Mouse (Mus musculus): ENCODE data around the gene Nudt15. TPM values are rescaled to one million over a fixed set of nuclear protein-coding genes. Genes with fewer than 3 reads are reported as not detected.
"Not testable (repeated sequence)": the region's sequence is repeated elsewhere in the genome, so short reads cannot be mapped to it uniquely, and the experiment has no call there.

Gene Nudt15
- 5.8 and 7.0 TPM in 2 replicates for polyA plus RNA-seq (2015; fragmentation: Nextera tagmentation; extraction: Ambion mirVana)

DNA sequence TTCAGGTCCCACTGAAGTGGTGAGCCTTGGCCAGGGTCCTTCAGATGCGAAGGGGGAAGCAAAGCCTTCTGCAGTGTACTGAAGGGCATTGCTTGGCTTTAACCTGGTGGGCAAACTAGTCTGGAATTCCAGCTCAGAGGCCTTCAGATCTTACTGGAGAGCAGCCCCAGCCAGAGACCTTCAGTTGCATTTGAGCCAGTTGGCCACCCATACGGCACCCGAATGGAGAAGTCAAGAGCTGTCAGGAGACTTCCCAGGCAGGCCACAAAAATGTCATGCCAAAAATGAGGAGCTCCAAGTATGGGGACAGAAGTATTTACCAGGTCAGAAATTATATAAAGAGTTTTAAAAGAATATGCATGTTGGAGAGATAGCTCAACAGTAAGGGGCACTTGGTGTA lies at the start of gene Nudt15:
Nudt15 (minus strand) TSS at position 192 of the 400 bp plus-strand sequence.
- Histone ChIP-seq H3K27me3 (ENCODE audit: control insufficient read depth, insufficient read depth, low read depth, low read length) (no peaks in the 10 kb centered on the region), H3K4me2 (ENCODE audit: low read depth, low read length) (no peak within 1 kb of the TSS), H3K9me3 (ENCODE audit: control insufficient read depth, low read length) (no peaks in the 10 kb centered on the region), H3K27ac (ENCODE audit: low read length) (no peak within 1 kb of the TSS), H3K9ac (ENCODE audit: low read length) (no peak within 1 kb of the TSS), H3K36me3 (ENCODE audit: control insufficient read depth, insufficient read depth, low read length) (no peaks in the 10 kb centered on the region), H3K4me3 (ENCODE audit: low read length) (no peak within 1 kb of the TSS), H3K4me1 (replicated peaks; ENCODE audit: control insufficient read depth, insufficient read depth, low read length) (no peaks in the 10 kb centered on the region; the same call in 1 of the 2 replicates)
- WGBS: 83% methylated on average over 3 of the region's 3 CpGs
- no peak for ATAC-seq (ENCODE audit: low read depth)

DNA sequence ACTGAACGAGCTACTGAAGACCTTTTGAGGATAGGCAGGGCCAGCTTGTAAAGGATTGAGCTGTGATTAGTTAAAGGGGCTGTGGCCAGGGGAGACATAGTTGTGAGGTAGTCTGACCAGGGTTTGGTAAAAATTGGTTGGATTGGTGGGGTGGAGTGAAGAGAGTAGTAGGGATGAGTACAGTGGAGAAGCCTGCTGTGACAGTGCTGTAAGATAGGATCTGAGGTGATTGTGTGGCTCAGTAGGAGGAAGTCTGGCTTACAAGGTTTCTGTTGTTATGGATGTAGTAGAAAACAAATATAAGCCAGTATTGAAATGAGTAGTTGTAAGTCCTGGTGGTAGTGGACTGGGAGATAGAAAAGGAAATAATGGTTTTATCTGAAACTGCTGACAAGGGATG lies 44.1 kb upstream of the Nudt15 start:
- H3K4me3 ChIP-seq (ENCODE audit: low read length): no peak overlapping the region
- 80% methylated on average over 1 of the region's 1 CpGs for WGBS
- H3K9ac ChIP-seq (ENCODE audit: low read length): no peak overlapping the region
- peaks cover 13% of the 10 kb centered on the region for H3K36me3 ChIP-seq (ENCODE audit: control insufficient read depth, insufficient read depth, low read length)
- H3K4me2 ChIP-seq (ENCODE audit: low read depth, low read length): no peak overlapping the region
- ATAC-seq (ENCODE audit: low read depth): no peak
- H3K27me3 ChIP-seq (ENCODE audit: control insufficient read depth, insufficient read depth, low read depth, low read length): no peaks in the 10 kb centered on the region
- H3K27ac ChIP-seq (ENCODE audit: low read length): no peak overlapping the region
- H3K4me1 ChIP-seq (replicated peaks; ENCODE audit: control insufficient read depth, insufficient read depth, low read length): no peaks in the 10 kb centered on the region
- H3K9me3 ChIP-seq (ENCODE audit: control insufficient read depth, low read length): no peaks in the 10 kb centered on the region

DNA sequence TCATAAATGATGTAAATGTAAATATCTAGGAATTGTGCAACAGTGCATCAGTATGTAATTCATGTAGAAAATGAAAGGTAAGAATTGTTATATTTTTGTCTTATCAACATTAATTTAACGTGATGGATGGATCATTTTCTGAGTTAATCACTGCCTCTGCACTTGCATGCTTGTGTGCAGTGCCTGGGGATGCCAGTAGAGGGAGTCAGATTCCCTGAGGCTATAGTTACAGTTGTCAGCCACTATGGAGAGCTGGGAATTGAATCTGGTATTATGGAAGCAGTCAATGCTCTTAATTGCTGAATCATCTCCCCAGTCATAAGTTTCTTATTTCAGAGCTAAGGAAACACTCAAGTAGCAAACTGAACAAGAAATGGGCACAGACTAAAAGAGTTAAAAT lies 40.0 kb upstream of the Nudt15 start:
- WGBS: 70% methylated on average over 1 of the region's 1 CpGs
- Histone ChIP-seq H3K36me3 (ENCODE audit: control insufficient read depth, insufficient read depth, low read length) (peaks cover 15% of the 10 kb centered on the region), H3K27me3 (ENCODE audit: control insufficient read depth, insufficient read depth, low read depth, low read length) (no peaks in the 10 kb centered on the region), H3K4me1 (replicated peaks; ENCODE audit: control insufficient read depth, insufficient read depth, low read length) (no peaks in the 10 kb centered on the region), H3K4me2 (ENCODE audit: low read depth, low read length) (no peak overlapping the region), H3K27ac (ENCODE audit: low read length) (no peak overlapping the region), H3K4me3 (ENCODE audit: low read length) (no peak overlapping the region), H3K9ac (ENCODE audit: low read length) (no peak overlapping the region), H3K9me3 (ENCODE audit: control insufficient read depth, low read length) (no peaks in the 10 kb centered on the region; the same call in 1 of the 2 replicates)
- ATAC-seq (ENCODE audit: low read depth): no peak

DNA sequence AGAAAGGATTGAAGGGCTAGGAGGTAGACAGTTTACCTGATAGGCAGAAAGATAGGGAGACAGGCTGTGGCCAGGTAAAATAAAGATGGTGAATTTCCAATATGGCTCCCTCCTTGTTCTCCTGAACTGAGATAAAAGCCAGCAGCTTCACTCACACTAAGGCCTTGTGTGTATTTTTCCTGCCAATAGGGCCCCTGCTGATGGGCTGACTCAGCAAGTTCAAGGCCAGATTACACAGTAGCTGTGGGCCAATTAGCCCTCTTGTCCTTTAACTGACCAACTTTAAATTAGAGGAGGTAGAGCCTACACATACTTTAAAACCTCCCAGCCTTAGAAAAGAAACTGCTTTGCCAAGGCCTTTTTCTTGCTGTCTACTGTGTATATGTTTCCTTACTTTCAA lies 28.3 kb upstream of the Nudt15 start:
- Histone ChIP-seq H3K27ac (ENCODE audit: low read length) (no peak overlapping the region), H3K27me3 (ENCODE audit: control insufficient read depth, insufficient read depth, low read depth, low read length) (no peaks in the 10 kb centered on the region), H3K9ac (ENCODE audit: low read length) (no peak overlapping the region), H3K36me3 (ENCODE audit: control insufficient read depth, insufficient read depth, low read length) (peaks cover 13% of the 10 kb centered on the region), H3K4me1 (replicated peaks; ENCODE audit: control insufficient read depth, insufficient read depth, low read length) (no peaks in the 10 kb centered on the region), H3K4me2 (ENCODE audit: low read depth, low read length) (no peak overlapping the region), H3K9me3 (ENCODE audit: control insufficient read depth, low read length) (no peaks in the 10 kb centered on the region), H3K4me3 (ENCODE audit: low read length) (no peak overlapping the region)
- no peak for ATAC-seq (ENCODE audit: low read depth)

DNA sequence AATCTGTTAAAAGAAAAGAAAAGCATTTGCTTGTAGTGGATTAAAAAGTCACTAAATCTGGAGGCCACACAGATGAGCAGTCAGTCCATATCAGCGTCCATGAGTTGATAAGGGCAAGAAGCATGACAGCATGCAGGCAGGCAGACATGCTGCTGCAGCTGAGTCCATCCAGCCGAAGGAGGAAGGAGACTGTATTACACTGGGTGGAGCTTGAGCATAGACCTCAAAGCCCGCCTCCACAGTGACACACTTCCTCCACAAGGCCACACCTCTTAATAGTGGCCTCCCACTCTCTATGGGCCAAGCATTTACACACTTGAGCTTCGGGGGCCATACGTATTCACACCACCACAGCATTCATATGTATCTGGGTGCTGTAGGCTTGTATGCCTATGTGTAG lies 26.0 kb upstream of the Nudt15 start:
- 93% methylated on average over 5 of the region's 5 CpGs for WGBS
- Histone ChIP-seq H3K36me3 (ENCODE audit: control insufficient read depth, insufficient read depth, low read length) (peaks cover 14% of the 10 kb centered on the region), H3K27ac (ENCODE audit: low read length) (no peak overlapping the region), H3K9me3 (ENCODE audit: control insufficient read depth, low read length) (no peaks in the 10 kb centered on the region), H3K4me2 (ENCODE audit: low read depth, low read length) (no peak overlapping the region), H3K27me3 (ENCODE audit: control insufficient read depth, insufficient read depth, low read depth, low read length) (no peaks in the 10 kb centered on the region), H3K4me3 (ENCODE audit: low read length) (no peak overlapping the region), H3K4me1 (replicated peaks; ENCODE audit: control insufficient read depth, insufficient read depth, low read length) (no peaks in the 10 kb centered on the region), H3K9ac (ENCODE audit: low read length) (no peak overlapping the region)
- ATAC-seq (ENCODE audit: low read depth): no peak

DNA sequence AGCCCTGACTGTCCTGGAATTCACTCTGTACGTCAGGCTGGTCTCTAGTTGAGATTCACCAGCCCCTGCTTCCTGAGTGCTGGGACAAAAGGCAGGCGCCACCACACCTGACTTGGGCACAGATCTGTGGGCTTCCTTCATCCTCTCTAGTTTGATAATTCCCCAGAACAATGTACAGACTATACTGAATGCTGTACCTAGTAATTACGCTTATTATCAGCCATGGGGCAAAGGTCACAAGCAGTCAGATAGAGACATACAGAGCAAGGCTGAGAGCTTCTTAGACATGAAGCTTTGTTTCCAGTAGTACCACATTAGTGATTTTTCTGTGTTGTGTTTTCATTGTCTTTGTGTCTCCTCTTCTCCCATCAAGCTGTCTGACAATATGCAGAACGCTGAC lies 23.1 kb upstream of the Nudt15 start:
- WGBS: 89% methylated on average over 4 of the region's 4 CpGs
- H3K9ac ChIP-seq (ENCODE audit: low read length): no peak overlapping the region
- no peak overlapping the region for H3K4me3 ChIP-seq (ENCODE audit: low read length)
- H3K9me3 ChIP-seq (ENCODE audit: control insufficient read depth, low read length): no peaks in the 10 kb centered on the region
- no peaks in the 10 kb centered on the region for H3K4me1 ChIP-seq (replicated peaks; ENCODE audit: control insufficient read depth, insufficient read depth, low read length)
- no peak overlapping the region for H3K4me2 ChIP-seq (ENCODE audit: low read depth, low read length)
- peaks cover 14% of the 10 kb centered on the region for H3K36me3 ChIP-seq (ENCODE audit: control insufficient read depth, insufficient read depth, low read length)
- ATAC-seq (ENCODE audit: low read depth): no peak
- no peaks in the 10 kb centered on the region for H3K27me3 ChIP-seq (ENCODE audit: control insufficient read depth, insufficient read depth, low read depth, low read length)
- H3K27ac ChIP-seq (ENCODE audit: low read length): no peak overlapping the region

DNA sequence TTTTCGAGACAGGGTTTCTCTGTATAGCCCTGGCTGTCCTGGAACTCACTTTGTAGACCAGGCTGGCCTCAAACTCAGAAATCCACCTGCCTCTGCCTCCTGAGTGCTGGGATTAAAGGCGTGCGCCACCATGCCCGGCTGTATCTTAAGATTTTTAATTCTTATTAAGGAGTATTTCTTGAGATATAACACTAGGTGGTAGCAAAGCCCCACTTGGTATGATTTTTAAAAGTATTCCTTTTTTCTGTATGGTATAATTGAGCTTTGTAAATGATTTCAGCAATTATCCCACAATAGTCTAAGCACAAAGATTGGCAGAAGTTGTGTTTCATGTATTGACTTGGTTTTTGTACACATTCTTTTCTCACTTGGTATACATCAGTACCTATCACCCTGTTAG lies 21.8 kb upstream of the Nudt15 start:
- not testable (repeated sequence) for H3K4me3 ChIP-seq (ENCODE audit: low read length); H3K9ac ChIP-seq (ENCODE audit: low read length); ATAC-seq (ENCODE audit: low read depth); H3K27me3 ChIP-seq (ENCODE audit: control insufficient read depth, insufficient read depth, low read depth, low read length); H3K4me2 ChIP-seq (ENCODE audit: low read depth, low read length); H3K27ac ChIP-seq (ENCODE audit: low read length); H3K9me3 ChIP-seq (ENCODE audit: control insufficient read depth, low read length); H3K4me1 ChIP-seq (replicated peaks; ENCODE audit: control insufficient read depth, insufficient read depth, low read length)
- peaks cover 11% of the 10 kb centered on the region for H3K36me3 ChIP-seq (ENCODE audit: control insufficient read depth, insufficient read depth, low read length)
- 81% methylated on average over 4 of the region's 4 CpGs for WGBS

DNA sequence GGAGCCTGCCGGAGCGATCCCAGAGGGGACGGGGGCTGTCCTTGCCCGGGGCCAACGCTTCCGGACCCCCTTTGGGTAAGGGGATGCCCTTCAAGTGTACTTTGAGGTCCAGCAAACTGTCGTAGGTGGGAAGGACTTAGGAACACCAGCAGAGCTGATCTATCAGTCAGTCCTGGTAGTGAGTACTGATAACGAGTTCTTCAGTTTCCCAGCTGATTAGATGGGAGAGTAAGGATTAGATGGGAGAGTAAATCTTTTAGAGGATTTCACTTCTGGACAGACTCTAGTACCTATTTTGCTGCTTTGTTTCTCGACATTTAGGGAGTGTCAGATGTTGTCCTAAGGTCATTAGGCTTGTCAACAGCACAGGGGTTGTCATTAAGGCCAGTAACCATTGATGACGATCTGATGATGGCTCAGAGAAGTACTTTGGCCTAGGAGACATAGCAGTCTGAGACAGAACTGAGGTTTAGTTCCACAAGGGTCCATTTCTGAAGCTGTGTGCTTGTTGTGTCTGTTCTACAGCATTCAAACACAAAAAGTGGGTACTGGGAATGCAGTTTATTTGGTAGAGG lies 5.2 kb upstream of the Nudt15 start:
- WGBS: under 1% methylated on average over 10 of the region's 10 CpGs
- H3K9me3 ChIP-seq (ENCODE audit: control insufficient read depth, low read length): no peaks in the 10 kb centered on the region
- no peak for ATAC-seq (ENCODE audit: low read depth)
- no peaks in the 10 kb centered on the region for H3K36me3 ChIP-seq (ENCODE audit: control insufficient read depth, insufficient read depth, low read length)
- peak overlapping the region; percentile 85 for H3K4me3 ChIP-seq (ENCODE audit: low read length)
- peak overlapping the region; percentile 75; the same call in 1 of the 2 replicates for H3K27ac ChIP-seq (ENCODE audit: low read length)
- H3K27me3 ChIP-seq (ENCODE audit: control insufficient read depth, insufficient read depth, low read depth, low read length): no peaks in the 10 kb centered on the region
- H3K4me1 ChIP-seq (replicated peaks; ENCODE audit: control insufficient read depth, insufficient read depth, low read length): peaks cover 7% of the 10 kb centered on the region
- H3K4me2 ChIP-seq (ENCODE audit: low read depth, low read length): peak overlapping the region; percentile 61
- peak overlapping the region; percentile 95 for H3K9ac ChIP-seq (ENCODE audit: low read length)

DNA sequence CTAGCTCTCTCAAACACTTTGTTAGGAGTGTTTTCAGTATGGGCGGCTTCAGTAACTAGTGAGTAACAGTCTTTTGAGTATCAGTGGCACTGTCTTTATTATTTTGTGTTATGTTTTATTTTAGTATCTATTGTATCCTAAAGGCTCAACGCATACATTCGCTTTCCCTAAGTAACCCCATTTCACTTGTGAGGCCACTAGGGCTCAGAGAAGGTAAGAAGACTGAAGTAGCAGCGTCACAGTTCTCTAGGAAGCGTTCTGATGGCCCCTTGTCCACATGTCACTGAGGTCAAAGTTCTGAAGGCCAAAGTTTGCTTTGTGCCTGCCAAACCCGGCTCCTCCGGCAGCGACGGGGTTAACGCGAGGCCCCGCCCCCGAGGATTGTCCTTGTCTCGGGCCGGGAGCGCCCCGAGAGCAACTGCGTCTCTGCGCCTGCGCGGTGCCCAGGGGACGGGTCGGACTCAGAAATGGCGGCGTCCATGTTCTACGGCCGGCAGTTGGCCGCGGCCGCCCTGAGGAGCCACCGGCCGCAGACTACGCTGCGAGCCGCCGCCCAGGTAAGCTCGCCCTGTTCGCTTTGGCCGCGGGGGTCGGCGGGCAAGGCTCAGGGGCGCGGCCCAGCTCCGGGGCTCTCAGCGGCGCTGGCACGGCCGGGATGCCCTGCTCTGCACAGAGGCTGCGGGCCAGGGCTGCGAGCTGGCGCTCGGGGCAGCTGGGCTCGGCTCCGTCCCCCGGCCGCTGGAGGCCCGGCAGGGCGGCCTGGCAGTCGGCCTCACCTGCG lies 4.5 kb upstream of the Nudt15 start:
- peaks cover 7% of the 10 kb centered on the region for H3K4me1 ChIP-seq (replicated peaks; ENCODE audit: control insufficient read depth, insufficient read depth, low read length)
- no peaks in the 10 kb centered on the region for H3K36me3 ChIP-seq (ENCODE audit: control insufficient read depth, insufficient read depth, low read length)
- H3K4me3 ChIP-seq (ENCODE audit: low read length): peak overlapping the region; percentile 85
- no peaks in the 10 kb centered on the region for H3K9me3 ChIP-seq (ENCODE audit: control insufficient read depth, low read length)
- peak overlapping the region; percentile 95 for H3K9ac ChIP-seq (ENCODE audit: low read length)
- ATAC-seq (ENCODE audit: low read depth): peak; percentile 98
- peak overlapping the region; percentile 61 for H3K4me2 ChIP-seq (ENCODE audit: low read depth, low read length)
- H3K27me3 ChIP-seq (ENCODE audit: control insufficient read depth, insufficient read depth, low read depth, low read length): no peaks in the 10 kb centered on the region
- H3K27ac ChIP-seq (ENCODE audit: low read length): peak overlapping the region; percentile 75; the same call in 1 of the 2 replicates
- 4% methylated on average over 50 of the region's 61 CpGs for WGBS
